Mouse (Mus musculus): ENCODE results near the gene Spock1. TPM values are rescaled to one million over a fixed set of nuclear protein-coding genes. Genes with fewer than 3 reads are reported as not detected.

Gene Spock1
- polyA plus RNA-seq, 1 experiment from 2014 or later: 0.49 TPM

- TF ChIP-seq CTCF (IDR thresholded peaks at IDR 0.05; ENCODE audit: low read depth): no peak
- H3K27me3 ChIP-seq (ENCODE audit: insufficient read depth, low read length): no peaks in the 10 kb centered on the region
- H3K9me3 ChIP-seq (replicated peaks; ENCODE audit: low read length): no peaks in the 10 kb centered on the region
- H3K4me1 ChIP-seq (replicated peaks; ENCODE audit: insufficient read depth, low read length): no peaks in the 10 kb centered on the region
- H3K4me3 ChIP-seq (replicated peaks; ENCODE audit: low read depth, low read length): no peak overlapping the region
- no peak overlapping the region for H3K27ac ChIP-seq
- no peak overlapping the region for H3K9ac ChIP-seq (ENCODE audit: low read depth, low read length)
- DNase-seq (ENCODE audit: low spot score) (no peak), ATAC-seq (replicated peaks; ENCODE audit: low FRiP score, low read depth) (no peak)
- H3K36me3 ChIP-seq (ENCODE audit: insufficient read depth, low read length): no peaks in the 10 kb centered on the region
- no peak overlapping the region for H3K4me2 ChIP-seq (ENCODE audit: low read length)
- WGBS: 59% methylated on average over 3 of the region's 3 CpGs
Measured at GRCm38 (mm10) chr13:57585131-57585530, 323.0 kb downstream of the Spock1 start.

- no peaks in the 10 kb centered on the region for H3K36me3 ChIP-seq (ENCODE audit: insufficient read depth, low read length)
- H3K4me1 ChIP-seq (replicated peaks; ENCODE audit: insufficient read depth, low read length): no peaks in the 10 kb centered on the region
- no peak for DNase-seq (ENCODE audit: low spot score)
- no peaks in the 10 kb centered on the region for H3K27me3 ChIP-seq (ENCODE audit: insufficient read depth, low read length)
- no peak for ATAC-seq (replicated peaks; ENCODE audit: low FRiP score, low read depth)
- no peak overlapping the region for H3K4me2 ChIP-seq (ENCODE audit: low read length)
- H3K27ac ChIP-seq: no peak overlapping the region
- no peak overlapping the region for H3K9ac ChIP-seq (ENCODE audit: low read depth, low read length)
- no peaks in the 10 kb centered on the region for H3K9me3 ChIP-seq (replicated peaks; ENCODE audit: low read length)
- H3K4me3 ChIP-seq (replicated peaks; ENCODE audit: low read depth, low read length): no peak overlapping the region
- 88% methylated on average over 12 of the region's 12 CpGs for WGBS
- no peak for TF ChIP-seq CTCF (IDR thresholded peaks at IDR 0.05; ENCODE audit: low read depth)
Measured at GRCm38 (mm10) chr13:57582314-57582976, 325.7 kb downstream of the Spock1 start.

- no peaks in the 10 kb centered on the region for H3K4me1 ChIP-seq (replicated peaks; ENCODE audit: insufficient read depth, low read length)
- no peak overlapping the region for H3K27ac ChIP-seq
- no peak overlapping the region for H3K4me2 ChIP-seq (ENCODE audit: low read length)
- H3K27me3 ChIP-seq (ENCODE audit: insufficient read depth, low read length): no peaks in the 10 kb centered on the region
- no peak overlapping the region for H3K9ac ChIP-seq (ENCODE audit: low read depth, low read length)
- H3K4me3 ChIP-seq (replicated peaks; ENCODE audit: low read depth, low read length): no peak overlapping the region
- H3K9me3 ChIP-seq (replicated peaks; ENCODE audit: low read length): no peaks in the 10 kb centered on the region
- no peaks in the 10 kb centered on the region for H3K36me3 ChIP-seq (ENCODE audit: insufficient read depth, low read length)
- no peak for TF ChIP-seq CTCF (IDR thresholded peaks at IDR 0.05; ENCODE audit: low read depth)
- WGBS: 87% methylated on average over 5 of the region's 5 CpGs
- ATAC-seq (replicated peaks; ENCODE audit: low FRiP score, low read depth) (no peak), DNase-seq (ENCODE audit: low spot score) (no peak)
Measured at GRCm38 (mm10) chr13:57577541-57578244, 330.4 kb downstream of the Spock1 start.

GRCm38 (mm10) chr13:57573501-57573900 is 334.6 kb downstream of the Spock1 start:
- ATAC-seq (replicated peaks; ENCODE audit: low FRiP score, low read depth) (no peak), DNase-seq (ENCODE audit: low spot score) (no peak)
- no peaks in the 10 kb centered on the region for H3K4me1 ChIP-seq (replicated peaks; ENCODE audit: insufficient read depth, low read length)
- 52% methylated on average over 4 of the region's 4 CpGs for WGBS
- no peak overlapping the region for H3K4me2 ChIP-seq (ENCODE audit: low read length)
- H3K27me3 ChIP-seq (ENCODE audit: insufficient read depth, low read length): no peaks in the 10 kb centered on the region
- TF ChIP-seq CTCF (IDR thresholded peaks at IDR 0.05; ENCODE audit: low read depth): no peak
- no peak overlapping the region for H3K4me3 ChIP-seq (replicated peaks; ENCODE audit: low read depth, low read length)
- no peaks in the 10 kb centered on the region for H3K9me3 ChIP-seq (replicated peaks; ENCODE audit: low read length)
- H3K36me3 ChIP-seq (ENCODE audit: insufficient read depth, low read length): no peaks in the 10 kb centered on the region
- no peak overlapping the region for H3K9ac ChIP-seq (ENCODE audit: low read depth, low read length)
- H3K27ac ChIP-seq: no peak overlapping the region

GRCm38 (mm10) chr13:57568404-57568803 is 339.7 kb downstream of the Spock1 start:
- Histone ChIP-seq H3K4me3 (replicated peaks; ENCODE audit: low read depth, low read length) (no peak overlapping the region), H3K4me2 (ENCODE audit: low read length) (no peak overlapping the region), H3K36me3 (ENCODE audit: insufficient read depth, low read length) (no peaks in the 10 kb centered on the region), H3K27me3 (ENCODE audit: insufficient read depth, low read length) (no peaks in the 10 kb centered on the region), H3K9ac (ENCODE audit: low read depth, low read length) (no peak overlapping the region), H3K4me1 (replicated peaks; ENCODE audit: insufficient read depth, low read length) (no peaks in the 10 kb centered on the region), H3K27ac (no peak overlapping the region), H3K9me3 (replicated peaks; ENCODE audit: low read length) (no peaks in the 10 kb centered on the region)
- ATAC-seq (replicated peaks; ENCODE audit: low FRiP score, low read depth) (no peak), DNase-seq (ENCODE audit: low spot score) (no peak)
- TF ChIP-seq CTCF (IDR thresholded peaks at IDR 0.05; ENCODE audit: low read depth): no peak
- 89% methylated on average over 8 of the region's 8 CpGs for WGBS

- DNase-seq (ENCODE audit: low spot score) (no peak), ATAC-seq (replicated peaks; ENCODE audit: low FRiP score, low read depth) (no peak)
- no peaks in the 10 kb centered on the region for H3K4me1 ChIP-seq (replicated peaks; ENCODE audit: insufficient read depth, low read length)
- H3K9me3 ChIP-seq (replicated peaks; ENCODE audit: low read length): no peaks in the 10 kb centered on the region
- no peaks in the 10 kb centered on the region for H3K27me3 ChIP-seq (ENCODE audit: insufficient read depth, low read length)
- no peak for TF ChIP-seq CTCF (IDR thresholded peaks at IDR 0.05; ENCODE audit: low read depth)
- no peak overlapping the region for H3K27ac ChIP-seq
- H3K9ac ChIP-seq (ENCODE audit: low read depth, low read length): no peak overlapping the region
- WGBS: 58% methylated on average over 4 of the region's 4 CpGs
- H3K4me2 ChIP-seq (ENCODE audit: low read length): no peak overlapping the region
- no peaks in the 10 kb centered on the region for H3K36me3 ChIP-seq (ENCODE audit: insufficient read depth, low read length)
- no peak overlapping the region for H3K4me3 ChIP-seq (replicated peaks; ENCODE audit: low read depth, low read length)
Measured at GRCm38 (mm10) chr13:57555186-57555585, 352.9 kb downstream of the Spock1 start.

All from kidney, postnatal 0 days (tissue).